Mouse (Mus musculus) G1E (cell line): ENCODE measurements around the gene Bri3. TPM values are rescaled to one million over a fixed set of nuclear protein-coding genes. Genes with fewer than 3 reads are reported as not detected.

Experiments
- ATAC-seq: 2 replicates; pipeline ENCODE4 v1.8.0; 2016; ENCODE audit warnings: mild to moderate bottlenecking; ENCODE audit not compliant: insufficient number of reproducible peaks, poor library complexity, low FRiP score, severe bottlenecking; ENCODE audit errors: extremely low read depth
- DNase-seq: peaks from one replicate; pipeline ENCODE4 v3.0.0; 2012; ENCODE audit warnings: low spot score
- H3K27me3 ChIP-seq: 2 replicates; pipeline ENCODE4 v1.6.1; 2012; ENCODE audit warnings: mild to moderate bottlenecking, low read length, inconsistent platforms; ENCODE audit not compliant: insufficient read depth
- H3K36me3 ChIP-seq: replicated peaks from 2 replicates; pipeline ENCODE3; 2012; ENCODE audit warnings: mild to moderate bottlenecking, inconsistent platforms
- H3K4me1 ChIP-seq: 2 replicates; pipeline ENCODE4 v1.6.1; 2012; ENCODE audit warnings: low read depth, low read length, inconsistent platforms, mixed read lengths; ENCODE audit not compliant: insufficient read depth
- H3K4me3 ChIP-seq: 2 replicates; pipeline ENCODE4 v1.5.1; 2012; ENCODE audit warnings: low read depth, mild to moderate bottlenecking, inconsistent platforms, low read length, moderate library complexity, mixed read lengths
- H3K9me3 ChIP-seq: replicated peaks from 2 replicates; pipeline ENCODE4 v1.6.1; 2012; ENCODE audit warnings: inconsistent platforms
- CTCF ChIP-seq: IDR thresholded peaks from 2 replicates; pipeline ENCODE4 v1.5.1; 2012; ENCODE audit warnings: low read depth, low read length, inconsistent platforms, mixed read lengths
- GATA1 ChIP-seq: IDR thresholded peaks from 2 replicates; pipeline ENCODE4 v1.6.1; 2012; ENCODE audit warnings: borderline replicate concordance, low read length, inconsistent platforms, mixed read lengths
- GATA2 ChIP-seq: IDR thresholded peaks from 2 replicates; pipeline ENCODE4 v1.6.1; 2012; ENCODE audit warnings: low read depth, low read length, inconsistent platforms, borderline replicate concordance
- POLR2AphosphoS5 ChIP-seq: IDR thresholded peaks from 2 replicates; pipeline ENCODE4 v1.6.1; 2012; ENCODE audit warnings: low read depth, low read length, inconsistent platforms; ENCODE audit not compliant: insufficient replicate concordance
- TAL1 ChIP-seq: conservative IDR thresholded peaks from 2 replicates; pipeline ENCODE4 v1.6.1; 2012; ENCODE audit warnings: low read depth, low read length, inconsistent platforms, mixed read lengths
- polyA plus RNA-seq: library from polyadenylated mRNA; stranded (reverse); fragments of >175 nt; gene quantifications from 2 replicates; pipeline ENCODE4 v1.2.3, GENCODE M21; 2012
- total RNA-seq, 2 experiments: library from RNA; stranded (forward) in 1 of 2; stranded (reverse) in 1 of 2; fragments of 200-1000 nt in 1 of 2; fragments of >200 nt in 1 of 2; fragmentation: Nextera tagmentation in 1 of 2; gene quantifications; 2 replicates each; pipeline ENCODE4 v1.2.3; 2014 to 2017

The Bri3 gene
- total and polyA plus RNA-seq, 3 experiments, result 33.0 to 63.4 (median 58.1) TPM

- H3K4me3 ChIP-seq, result no peak overlapping the region
- DNase-seq (no peak), ATAC-seq (no peak)
- H3K36me3 ChIP-seq, result peaks cover 29% of the 10 kb centered on the region
- peaks cover 7% of the 10 kb centered on the region; the same call in 1 of the 2 replicates for H3K27me3 ChIP-seq
- TF ChIP-seq GATA2, result no peak
- TF ChIP-seq CTCF, result no peak
- H3K4me1 ChIP-seq, result 0 out of 2 replicates have a peak, but pooled peaks cover 3% of the 10 kb centered on the region
- no peaks in the 10 kb centered on the region; the same call in 1 of the 2 replicates for H3K9me3 ChIP-seq
These were observed 39.3 kb upstream of the Bri3 start for GRCm38 (mm10) chr5:144204911-144205310.

GRCm38 (mm10) chr5:144206069-144206468 lies 38.2 kb upstream of the Bri3 start:
- TF ChIP-seq POLR2AphosphoS5 (no peak), TAL1 (no peak), CTCF (no peak), GATA2 (no peak), GATA1 (no peak)
- ATAC-seq, result no peak
- no peak overlapping the region for H3K4me3 ChIP-seq
- 0 out of 2 replicates have a peak, but pooled peaks cover 3% of the 10 kb centered on the region for H3K4me1 ChIP-seq
- no peaks in the 10 kb centered on the region; the same call in 1 of the 2 replicates for H3K9me3 ChIP-seq
- no peaks in the 10 kb centered on the region for H3K27me3 ChIP-seq
- H3K36me3 ChIP-seq, result peaks cover 33% of the 10 kb centered on the region
- no peak for DNase-seq

- Histone ChIP-seq H3K27me3 (no peaks in the 10 kb centered on the region), H3K4me1 (0 out of 2 replicates have a peak, but pooled peaks cover 3% of the 10 kb centered on the region), H3K9me3 (no peaks in the 10 kb centered on the region; the same call in 1 of the 2 replicates), H3K4me3 (no peak overlapping the region), H3K36me3 (peaks cover 38% of the 10 kb centered on the region)
- TF ChIP-seq GATA2, result no peak
- TF ChIP-seq CTCF, result peak; percentile 72
- 0 out of 2 replicates have a peak, but pooled peaks have one; percentile 15 for ATAC-seq
- DNase-seq, result peak; percentile 23
These were observed 36.8 kb upstream of the Bri3 start for GRCm38 (mm10) chr5:144207478-144207877.

GRCm38 (mm10) chr5:144214453-144214852 lies 29.8 kb upstream of the Bri3 start:
- Histone ChIP-seq H3K4me3 (no peak overlapping the region), H3K27me3 (no peaks in the 10 kb centered on the region), H3K9me3 (no peaks in the 10 kb centered on the region), H3K4me1 (peaks cover 13% of the 10 kb centered on the region), H3K36me3 (peaks cover 34% of the 10 kb centered on the region)
- ATAC-seq (peak; percentile 76; the same call in 1 of the 2 replicates), DNase-seq (peak; percentile 51)
- TF ChIP-seq POLR2AphosphoS5 (no peak), CTCF (peak; percentile 95)

DNA sequence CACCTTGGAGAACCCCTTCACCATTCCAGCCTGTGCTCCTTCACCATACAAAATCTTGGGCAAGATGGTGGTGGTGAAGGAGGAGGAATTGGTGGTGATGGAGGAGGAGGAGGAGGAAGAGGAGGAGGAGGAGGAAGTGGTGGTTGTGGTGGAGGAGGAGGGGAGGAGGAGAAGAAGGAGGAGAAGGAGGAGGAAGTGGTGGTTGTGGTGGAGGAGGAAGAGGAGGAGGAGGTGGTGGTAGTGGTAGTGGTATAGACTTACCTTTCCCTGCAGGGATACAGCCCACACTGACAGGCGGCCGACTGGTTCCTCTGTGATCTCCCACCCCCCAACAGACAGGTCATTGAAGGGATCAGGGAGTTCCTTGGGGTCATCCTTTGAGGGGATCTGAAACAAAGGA lies 28.2 kb upstream of the Bri3 start:
- Histone ChIP-seq H3K4me1 (peaks cover 15% of the 10 kb centered on the region), H3K9me3 (no peaks in the 10 kb centered on the region), H3K27me3 (no peaks in the 10 kb centered on the region), H3K4me3 (no peak overlapping the region), H3K36me3 (peaks cover 26% of the 10 kb centered on the region)
- ATAC-seq (no peak), DNase-seq (no peak)
- TF ChIP-seq TAL1 (no peak), GATA2 (no peak), CTCF (no peak), POLR2AphosphoS5 (no peak), GATA1 (no peak)

GRCm38 (mm10) chr5:144218061-144218460 lies 26.2 kb upstream of the Bri3 start:
- no peak for ATAC-seq
- H3K9me3 ChIP-seq, result no peaks in the 10 kb centered on the region
- TF ChIP-seq CTCF, result no peak
- no peak for TF ChIP-seq GATA2
- TF ChIP-seq TAL1, result no peak
- no peak for TF ChIP-seq GATA1
- TF ChIP-seq POLR2AphosphoS5, result no peak

GRCm38 (mm10) chr5:144219306-144219705 lies 24.9 kb upstream of the Bri3 start:
- no peak for DNase-seq
- no peaks in the 10 kb centered on the region for H3K27me3 ChIP-seq
- H3K9me3 ChIP-seq, result no peaks in the 10 kb centered on the region
- no peak overlapping the region for H3K4me3 ChIP-seq
- ATAC-seq, result no peak
- peaks cover 14% of the 10 kb centered on the region for H3K36me3 ChIP-seq
- peaks cover 30% of the 10 kb centered on the region for H3K4me1 ChIP-seq
- TF ChIP-seq POLR2AphosphoS5 (no peak), CTCF (no peak), GATA2 (no peak), GATA1 (no peak), TAL1 (no peak)

More at GRCm38 (mm10) chr5:144218061-144218460, 26.2 kb upstream of the Bri3 start:
- no peak for DNase-seq
- peaks cover 27% of the 10 kb centered on the region for H3K4me1 ChIP-seq
- H3K27me3 ChIP-seq, result no peaks in the 10 kb centered on the region
- H3K36me3 ChIP-seq, result peaks cover 21% of the 10 kb centered on the region
- H3K4me3 ChIP-seq, result no peak overlapping the region
